Comparison of ENCODE assay signal across 28 mouse cellular contexts in genomic region chr9:45291481-45292168, GRCm38 (mm10). TPM values are rescaled to one million over a fixed set of nuclear protein-coding genes. Genes with fewer than 3 reads are reported as not detected.
A peak's percentile ranks its signal among the peaks of the same experiment; 100 is the strongest.
DNase-seq lines count a peak whose midpoint lies in the region; ATAC-seq lines count a peak whose summit lies in the region.
"Had no signal": no experiment of that assay in that cellular context is flagged by ENCODE, and none has a peak within 500 bp of the region (broad histone marks: within the 10 kb centered on the region; RNA-seq: fewer than 3 reads in every experiment).

No protein-coding gene starts in this region.

- H3K9me3 ChIP-seq in forebrain, embryonic 11.5 days (ENCODE audit: control insufficient read depth, low read length): no peaks in the 10 kb centered on the region
- H3K9me3 ChIP-seq in forebrain, embryonic 13.5 days (replicated peaks): no peaks in the 10 kb centered on the region
- no peaks in the 10 kb centered on the region for H3K9me3 ChIP-seq in midbrain, embryonic 16.5 days (replicated peaks; ENCODE audit: control insufficient read depth, low read length, poor library complexity, severe bottlenecking)
- H3K9me3 ChIP-seq: embryonic facial prominence, embryonic 13.5 days; heart, embryonic 15.5 days; hindbrain, embryonic 10.5 days; limb, embryonic 10.5 days; megakaryocyte, embryonic 14.5 days; neural tube, embryonic 15.5 days had no signal

- H3K4me2 ChIP-seq in forebrain, embryonic 11.5 days (ENCODE audit: low read depth, low read length, severe bottlenecking): no peak overlapping the region
- no peak overlapping the region for H3K4me2 ChIP-seq in forebrain, embryonic 13.5 days
- H3K4me2 ChIP-seq in midbrain, embryonic 16.5 days (ENCODE audit: low read length): no peak overlapping the region
- H3K4me2 ChIP-seq: embryonic facial prominence, embryonic 13.5 days; heart, embryonic 15.5 days; liver, embryonic 11.5 days; neural tube, embryonic 15.5 days had no signal

- no peak overlapping the region for H3K4me3 ChIP-seq in forebrain, embryonic 11.5 days (ENCODE audit: low read depth, low read length)
- H3K4me3 ChIP-seq in forebrain, embryonic 13.5 days: no peak overlapping the region
- H3K4me3 ChIP-seq in brown adipose tissue, adult 24 weeks (ENCODE audit: insufficient read depth, low read depth, low read length): no peak overlapping the region
- H3K4me3 ChIP-seq in midbrain, embryonic 16.5 days (ENCODE audit: low read depth, low read length): no peak overlapping the region
- H3K4me3 ChIP-seq: embryonic facial prominence, embryonic 13.5 days; heart, embryonic 15.5 days; hindbrain, embryonic 10.5 days; left cerebral cortex, adult 2 months; limb, embryonic 10.5 days; megakaryocyte, embryonic 14.5 days; myocyte; neural tube, embryonic 15.5 days had no signal

- H3K36me3 ChIP-seq in forebrain, embryonic 11.5 days (ENCODE audit: control insufficient read depth, insufficient read depth, low read length): no peaks in the 10 kb centered on the region
- no peaks in the 10 kb centered on the region for H3K36me3 ChIP-seq in forebrain, embryonic 13.5 days (ENCODE audit: poor library complexity, severe bottlenecking)
- no peaks in the 10 kb centered on the region for H3K36me3 ChIP-seq in midbrain, embryonic 16.5 days (ENCODE audit: control insufficient read depth, insufficient read depth, low read length)
- H3K36me3 ChIP-seq: embryonic facial prominence, embryonic 13.5 days; heart, embryonic 15.5 days; hindbrain, embryonic 10.5 days; limb, embryonic 10.5 days; neural tube, embryonic 15.5 days had no signal

- no peak overlapping the region for H3K9ac ChIP-seq in forebrain, embryonic 11.5 days (ENCODE audit: low read length)
- H3K9ac ChIP-seq in forebrain, embryonic 13.5 days: no peak overlapping the region
- no peak overlapping the region for H3K9ac ChIP-seq in midbrain, embryonic 16.5 days (ENCODE audit: low read depth, low read length)
- H3K9ac ChIP-seq: embryonic facial prominence, embryonic 13.5 days; heart, embryonic 15.5 days; neural tube, embryonic 15.5 days had no signal

- WGBS in forebrain, embryonic 11.5 days: 83% methylated on average over 11 of the region's 11 CpGs
- WGBS in forebrain, embryonic 13.5 days: 87% methylated on average over 11 of the region's 11 CpGs
- WGBS in midbrain, embryonic 16.5 days: 82% methylated on average over 11 of the region's 11 CpGs

- no peaks in the 10 kb centered on the region for H3K4me1 ChIP-seq in forebrain, embryonic 11.5 days (replicated peaks; ENCODE audit: control insufficient read depth, insufficient read depth, low read length)
- no peaks in the 10 kb centered on the region for H3K4me1 ChIP-seq in forebrain, embryonic 13.5 days
- peaks cover 6% of the 10 kb centered on the region; the same call in 1 of the 2 replicates for H3K4me1 ChIP-seq in brown adipose tissue, adult 24 weeks (ENCODE audit: control insufficient read depth, insufficient read depth, insufficient read length, low read length)
- no peaks in the 10 kb centered on the region for H3K4me1 ChIP-seq in midbrain, embryonic 16.5 days (ENCODE audit: control insufficient read depth, insufficient read depth, low read length)
- H3K4me1 ChIP-seq: embryonic facial prominence, embryonic 13.5 days; heart, embryonic 15.5 days; limb, embryonic 10.5 days; neural tube, embryonic 15.5 days had no signal

- peak; percentile 7 for DNase-seq in forebrain, embryonic 11.5 days (ENCODE audit: low spot score)
- DNase-seq in cerebellum, adult 9-11 months: peak; percentile 87
- peak; percentile 85 for DNase-seq in naive thymus-derived CD4-positive, alpha-beta T cell, adult 2 months (ENCODE audit: low read depth)
- no peak for DNase-seq in liver
- DNase-seq in thymus, postnatal 10 days (ENCODE audit: low spot score in 2 of 2): no peak
- DNase-seq: adrenal gland, adult 8-10 months; gastrocnemius, postnatal 36 days; kidney, adult 9 months; kidney, postnatal 25 days; lung, adult 18-20 months; lung, postnatal 14 days; midbrain, embryonic 14.5 days; right cerebral cortex, postnatal 25 days; thymus, postnatal 25 days had no signal

- ATAC-seq in forebrain, embryonic 11.5 days (replicated peaks; ENCODE audit: low FRiP score): no peak
- no peak for ATAC-seq in forebrain, embryonic 13.5 days
- no peak for ATAC-seq in midbrain, embryonic 16.5 days
- ATAC-seq: forebrain, embryonic 16.5 days had no signal

- H3K27ac ChIP-seq in forebrain, embryonic 11.5 days (ENCODE audit: low read depth, low read length): no peak overlapping the region
- H3K27ac ChIP-seq in forebrain, embryonic 13.5 days: no peak overlapping the region
- peak overlapping the region; percentile 85 for H3K27ac ChIP-seq in brown adipose tissue, adult 24 weeks (replicated peaks; ENCODE audit: low read depth, low read length)
- no peak overlapping the region for H3K27ac ChIP-seq in midbrain, embryonic 16.5 days (ENCODE audit: low read length)
- H3K27ac ChIP-seq: embryonic facial prominence, embryonic 13.5 days; heart, embryonic 15.5 days; hindbrain, embryonic 10.5 days; left cerebral cortex, adult 2 months; limb, embryonic 10.5 days; neural tube, embryonic 15.5 days; stomach, postnatal 0 days had no signal

- no peaks in the 10 kb centered on the region for H3K27me3 ChIP-seq in forebrain, embryonic 11.5 days (ENCODE audit: control insufficient read depth, insufficient read depth, low read length)
- no peaks in the 10 kb centered on the region for H3K27me3 ChIP-seq in forebrain, embryonic 13.5 days
- no peaks in the 10 kb centered on the region for H3K27me3 ChIP-seq in midbrain, embryonic 16.5 days (ENCODE audit: control insufficient read depth, insufficient read depth, low read depth, low read length)
- H3K27me3 ChIP-seq: embryonic facial prominence, embryonic 13.5 days; heart, embryonic 15.5 days; megakaryocyte, embryonic 14.5 days; neural tube, embryonic 15.5 days had no signal

RNA-seq across cellular contexts. Expression of gene Il10ra, which starts 22.7 kb away (rescaled TPM):
- 0.45 and 0.79 TPM in 2 replicates for polyA plus RNA-seq in forebrain, embryonic 11.5 days (2014; fragmentation: Nextera tagmentation; extraction: Ambion mirVana)
- 0.32 and 0.50 TPM in 2 replicates for polyA plus RNA-seq in forebrain, embryonic 13.5 days (2015; fragmentation: Nextera tagmentation; extraction: Ambion mirVana)
- polyA plus RNA-seq in brown adipose tissue, adult 24 weeks (2012; ENCODE audit: insufficient read depth, insufficient read length, missing spikeins): 1.8 TPM in 2 replicates
- 0.48 and 0.64 TPM in 2 replicates for polyA plus RNA-seq in midbrain, embryonic 16.5 days (2015; fragmentation: Nextera tagmentation; extraction: Ambion mirVana)
- polyA plus RNA-seq: myocyte had no signal

RNA-seq across cellular contexts. Expression of gene Tmprss13, which starts 27.3 kb away (rescaled TPM):
- polyA plus RNA-seq in forebrain, embryonic 11.5 days (2014; fragmentation: Nextera tagmentation; extraction: Ambion mirVana): 0.08 and 0.11 TPM in 2 replicates
- polyA plus RNA-seq in forebrain, embryonic 13.5 days (2015; fragmentation: Nextera tagmentation; extraction: Ambion mirVana): not detected in 2 replicates
- not detected in 2 replicates for polyA plus RNA-seq in brown adipose tissue, adult 24 weeks (2012; ENCODE audit: insufficient read depth, insufficient read length, missing spikeins)
- polyA plus RNA-seq in midbrain, embryonic 16.5 days (2015; fragmentation: Nextera tagmentation; extraction: Ambion mirVana): not detected in 2 replicates
- polyA plus RNA-seq: forebrain, embryonic 16.5 days; myocyte had no signal

Comparison
In these comparisons a context has a peak if more than half of its experiments do, and no peak if none do; other contexts are left out.
1. DNase-seq: peak in forebrain, embryonic 11.5 days (single experiment), cerebellum, adult 9-11 months (single experiment) and naive thymus-derived CD4-positive, alpha-beta T cell, adult 2 months (single experiment); none in liver (single experiment) and thymus, postnatal 10 days (0 of 2).